ENCODE assay signal across 20 mouse cellular contexts in the genomic region with DNA sequence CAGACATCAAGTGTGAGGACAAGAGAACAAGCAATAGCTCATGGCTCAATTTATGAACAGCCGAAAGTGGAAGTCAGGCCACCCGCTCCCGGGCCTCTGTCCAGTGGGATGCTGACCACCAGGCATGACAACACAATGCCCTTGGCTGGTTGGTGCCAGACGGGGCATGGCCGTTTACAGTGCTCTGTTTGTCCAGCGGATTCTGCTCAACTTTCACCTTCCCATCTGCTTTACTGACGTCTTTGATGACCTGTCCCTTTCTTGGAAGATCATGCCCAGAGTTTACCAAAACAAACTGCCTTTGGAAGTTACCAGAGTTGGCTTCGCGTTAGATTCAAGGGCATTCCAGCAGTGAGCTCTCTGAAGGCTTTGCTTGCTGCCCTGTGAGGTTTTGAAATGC.
"Had no signal": no experiment of that assay in that cellular context is flagged by ENCODE, and none has a peak within 500 bp of the region (broad histone marks: within the 10 kb centered on the region; RNA-seq: fewer than 3 reads in every experiment).

No protein-coding gene starts in this region.

- H3K9ac ChIP-seq: kidney, embryonic 15.5 days; limb, embryonic 12.5 days; limb, embryonic 15.5 days; liver, embryonic 13.5 days; midbrain, embryonic 13.5 days; neural tube, embryonic 13.5 days; stomach, embryonic 15.5 days had no signal

- ATAC-seq: midbrain, embryonic 13.5 days; midbrain, embryonic 16.5 days had no signal

- H3K27me3 ChIP-seq: stomach, embryonic 15.5 days had no signal

- DNase-seq: kidney, adult 8-10 months; kidney, postnatal 10 days; kidney, postnatal 36 days; left cerebral cortex, postnatal 4 days; liver, embryonic 13.5 days; lung, adult 2 months; lung, postnatal 14 days; lung, postnatal 4 days; right cerebral cortex, adult 18-20 months; right cerebral cortex, postnatal 25 days; spleen, adult 18-20 months; thymus, postnatal 25 days had no signal

- H3K27ac ChIP-seq: kidney, embryonic 15.5 days; limb, embryonic 12.5 days; limb, embryonic 15.5 days; liver, embryonic 13.5 days; midbrain, embryonic 13.5 days; neural tube, embryonic 13.5 days; stomach, embryonic 15.5 days had no signal

- H3K4me3 ChIP-seq: kidney, embryonic 15.5 days; limb, embryonic 12.5 days; limb, embryonic 15.5 days; liver, embryonic 13.5 days; midbrain, embryonic 13.5 days; myocyte; neural tube, embryonic 13.5 days; stomach, embryonic 15.5 days had no signal

- H3K4me1 ChIP-seq: liver, embryonic 13.5 days had no signal

- H3K4me2 ChIP-seq: kidney, embryonic 15.5 days; limb, embryonic 12.5 days; limb, embryonic 15.5 days; liver, embryonic 13.5 days; midbrain, embryonic 13.5 days; neural tube, embryonic 13.5 days; stomach, embryonic 15.5 days had no signal

- H3K36me3 ChIP-seq: stomach, embryonic 15.5 days had no signal

- H3K9me3 ChIP-seq: kidney, embryonic 15.5 days; limb, embryonic 15.5 days; liver, embryonic 13.5 days; neural tube, embryonic 13.5 days; stomach, embryonic 15.5 days had no signal
